Mouse (Mus musculus) forebrain, postnatal 0 days (tissue): ENCODE data around the gene March6. TPM values are rescaled to one million over a fixed set of nuclear protein-coding genes. Genes with fewer than 3 reads are reported as not detected.

ENCODE experiments used
- ATAC-seq: fragments of 200-750 bp; cut with Nextera tagmentation; 2 replicates; pipeline ENCODE4 v1.8.0; 2017; ENCODE audit warnings: mild to moderate bottlenecking, moderate library complexity
- DNase-seq: peaks from one replicate; pipeline ENCODE4 v3.0.0-alpha.2; 2015
- H3K27ac ChIP-seq: fragments of 300-500 bp; sonication (generic); 2 replicates; pipeline ENCODE4 v1.5.1; 2014; ENCODE audit warnings: low read depth, mild to moderate bottlenecking, antibody characterized with exemption, low read length, moderate library complexity, mixed read lengths
- H3K27me3 ChIP-seq: fragments of 300-500 bp; sonication (generic); 2 replicates; pipeline ENCODE4 v1.6.1; 2014; ENCODE audit warnings: mild to moderate bottlenecking, low read length, mixed read lengths; ENCODE audit not compliant: insufficient read depth
- H3K36me3 ChIP-seq: fragments of 300-500 bp; sonication (generic); 2 replicates; pipeline ENCODE4 v1.6.1; 2014; ENCODE audit warnings: mild to moderate bottlenecking, moderate library complexity; ENCODE audit not compliant: insufficient read depth
- H3K4me1 ChIP-seq: fragments of 300-500 bp; sonication (generic); 2 replicates; pipeline ENCODE4 v1.6.1; 2014; ENCODE audit warnings: antibody characterized with exemption; ENCODE audit not compliant: insufficient read depth
- H3K4me2 ChIP-seq: fragments of 300-500 bp; sonication (generic); 2 replicates; pipeline ENCODE4 v1.6.1; 2014; ENCODE audit warnings: low read depth, mild to moderate bottlenecking, moderate library complexity
- H3K4me3 ChIP-seq: fragments of 300-500 bp; sonication (generic); 2 replicates; pipeline ENCODE4 v1.5.1; 2014; ENCODE audit warnings: low read depth, low read length, mixed read lengths
- H3K9ac ChIP-seq: fragments of 300-500 bp; sonication (generic); 2 replicates; pipeline ENCODE4 v1.6.1; 2014; ENCODE audit warnings: mild to moderate bottlenecking
- H3K9me3 ChIP-seq: fragments of 300-500 bp; sonication (generic); 2 replicates; pipeline ENCODE4 v1.6.1; 2016; ENCODE audit warnings: low read length
- CTCF ChIP-seq: sonication (generic); IDR thresholded peaks from 2 replicates; pipeline ENCODE4 v1.5.1; 2016; ENCODE audit warnings: antibody characterized with exemption, control low read depth, low read depth
- WGBS: fragments of 180-500 bp; shearing (Covaris S2); extraction: QIAGEN DNeasy Blood & Tissue Kit; methylation state at CpG from one replicate; pipeline ENCODE4 v1.1.7; 2014; 5-methylcytosine and 5-hydroxymethylcytosine counted together
- polyA plus RNA-seq: library from polyadenylated mRNA; unstranded; fragments of >200 nt; fragmentation: Nextera tagmentation; extraction: Ambion mirVana; gene quantifications from 2 replicates; pipeline ENCODE4 v1.2.1, GENCODE M21; 2015
- total RNA-seq: library from RNA; depleted of rRNA; stranded (reverse); fragments of >200 nt; gene quantifications from 2 replicates; pipeline ENCODE4 v1.2.3, GENCODE M21; 2014

Gene March6
- total and polyA plus RNA-seq, 2 experiments from 2014 or later, result 60.2 to 209 TPM

DNA sequence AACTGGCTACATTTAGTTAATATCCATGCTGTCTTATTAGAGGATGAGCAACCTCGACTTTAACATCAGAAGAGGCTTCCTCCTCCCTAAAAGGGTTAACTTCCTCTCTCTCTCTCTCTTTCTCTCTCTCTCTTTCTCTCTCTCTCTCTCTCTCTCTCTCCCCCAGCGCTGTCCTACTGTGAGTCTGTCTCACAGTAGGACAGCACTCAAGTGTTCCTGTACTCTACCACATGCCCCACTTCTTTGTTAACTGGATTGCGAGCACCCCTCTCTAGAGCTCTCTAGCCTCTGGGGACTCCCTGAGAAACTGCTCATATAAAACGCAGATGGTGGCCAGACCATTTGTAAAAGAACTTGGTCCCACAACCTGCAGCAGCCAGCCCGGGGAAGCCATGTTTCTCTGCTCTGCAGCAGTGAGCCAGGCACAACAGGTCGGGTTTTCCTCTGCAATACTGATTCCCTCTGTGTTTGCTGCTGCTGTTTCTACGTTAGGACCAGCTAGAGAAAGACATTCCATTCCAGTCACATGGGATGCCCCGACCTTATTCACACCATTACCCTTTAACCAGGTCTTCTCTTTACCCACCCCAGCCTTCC lies 4.5 kb upstream of the March6 start:
- Histone ChIP-seq H3K4me2 (no peak overlapping the region), H3K9ac (no peak overlapping the region), H3K4me3 (no peak overlapping the region), H3K36me3 (no peaks in the 10 kb centered on the region), H3K9me3 (no peaks in the 10 kb centered on the region), H3K27ac (no peak overlapping the region), H3K4me1 (0 out of 2 replicates have a peak, but pooled peaks cover 4% of the 10 kb centered on the region), H3K27me3 (no peaks in the 10 kb centered on the region)
- no peak for ATAC-seq
- 24% methylated on average over 8 of the region's 8 CpGs for WGBS
- DNase-seq, result no peak
- TF ChIP-seq CTCF, result no peak

- 83% methylated on average over 7 of the region's 7 CpGs for WGBS
- TF ChIP-seq CTCF, result no peak
- ATAC-seq (no peak), DNase-seq (no peak)
- Histone ChIP-seq H3K9ac (no peak overlapping the region), H3K27me3 (no peaks in the 10 kb centered on the region), H3K4me2 (no peak overlapping the region), H3K4me1 (peaks cover 6% of the 10 kb centered on the region; the same call in 1 of the 2 replicates), H3K9me3 (no peaks in the 10 kb centered on the region), H3K36me3 (no peaks in the 10 kb centered on the region), H3K27ac (no peak overlapping the region), H3K4me3 (no peak overlapping the region)
These were observed 3.8 kb upstream of the March6 start for GRCm38 (mm10) chr15:31534421-31535258.

GRCm38 (mm10) chr15:31533529-31533928 lies 2.7 kb upstream of the March6 start:
- 78% methylated on average over 2 of the region's 2 CpGs for WGBS
- Histone ChIP-seq H3K4me3 (no peak overlapping the region), H3K27ac (no peak overlapping the region), H3K27me3 (no peaks in the 10 kb centered on the region), H3K9ac (no peak overlapping the region), H3K4me1 (peaks cover 14% of the 10 kb centered on the region), H3K4me2 (no peak overlapping the region), H3K36me3 (no peaks in the 10 kb centered on the region), H3K9me3 (no peaks in the 10 kb centered on the region)
- TF ChIP-seq CTCF, result no peak
- no peak for ATAC-seq
- no peak for DNase-seq

- Histone ChIP-seq H3K36me3 (no peaks in the 10 kb centered on the region), H3K4me3 (no peak overlapping the region), H3K4me1 (peaks cover 14% of the 10 kb centered on the region), H3K9ac (no peak overlapping the region), H3K9me3 (no peaks in the 10 kb centered on the region), H3K27me3 (no peaks in the 10 kb centered on the region), H3K27ac (no peak overlapping the region), H3K4me2 (no peak overlapping the region)
- ATAC-seq (no peak), DNase-seq (no peak)
- TF ChIP-seq CTCF, result no peak
- 88% methylated on average over 2 of the region's 2 CpGs for WGBS
These were observed 1.6 kb upstream of the March6 start for GRCm38 (mm10) chr15:31532331-31533021.

- no peak for ATAC-seq
- Histone ChIP-seq H3K9me3 (no peaks in the 10 kb centered on the region), H3K27ac (peak overlapping the region; percentile 98), H3K27me3 (no peaks in the 10 kb centered on the region), H3K4me1 (peaks cover 14% of the 10 kb centered on the region), H3K4me2 (peak overlapping the region; percentile 62), H3K36me3 (no peaks in the 10 kb centered on the region), H3K9ac (peak overlapping the region; percentile 90), H3K4me3 (peak overlapping the region; percentile 98)
- 20% methylated on average over 16 of the region's 16 CpGs for WGBS
- DNase-seq, result no peak
- no peak for TF ChIP-seq CTCF
These were observed 835 bp upstream of the March6 start for GRCm38 (mm10) chr15:31531446-31532330.

DNA sequence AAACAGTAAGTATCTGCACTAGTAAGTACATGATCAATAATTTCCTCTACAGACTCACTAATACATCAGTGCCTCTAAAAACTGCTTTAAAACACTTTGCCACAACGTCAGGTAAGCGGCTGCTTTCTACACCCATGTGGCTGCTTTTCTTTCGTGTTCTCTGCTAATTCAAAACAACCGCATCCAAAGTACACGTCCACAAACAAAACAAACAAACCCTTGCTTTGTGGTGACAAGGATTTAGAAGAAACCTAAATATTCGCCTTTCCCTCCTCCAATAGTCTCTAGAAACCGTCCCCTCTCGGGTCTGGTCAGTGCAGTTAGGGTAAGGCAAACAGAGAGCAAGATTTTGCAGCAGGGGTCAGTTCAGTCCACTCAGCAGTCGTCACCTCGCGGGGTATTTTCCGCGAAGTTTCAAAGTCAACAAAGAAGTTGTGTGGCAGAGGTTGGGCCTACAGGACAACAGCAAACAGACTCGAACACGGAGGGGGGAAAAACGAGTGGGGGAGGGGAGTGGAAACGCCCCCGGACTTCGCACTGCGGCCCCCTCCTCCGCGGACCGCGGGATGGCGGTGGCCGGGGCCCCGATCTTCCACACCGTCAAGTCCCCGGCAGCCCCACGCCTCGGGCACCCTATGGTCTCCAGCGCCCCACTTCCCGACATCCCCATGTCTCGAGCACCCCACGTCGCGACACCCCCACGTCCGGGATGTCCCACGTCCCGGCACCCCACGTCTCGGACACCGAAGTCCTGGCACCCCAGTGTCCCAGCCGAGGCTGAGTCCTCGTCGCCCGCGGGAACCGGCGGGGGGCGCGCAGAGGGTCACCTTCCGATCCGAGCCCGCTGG lies 818 bp downstream of the March6 start:
- ATAC-seq (no peak; the same call in 1 of the 2 replicates), DNase-seq (peak; percentile 25)
- no peak for TF ChIP-seq CTCF
- Histone ChIP-seq H3K4me3 (peak overlapping the region; percentile 98), H3K27me3 (no peaks in the 10 kb centered on the region), H3K36me3 (no peaks in the 10 kb centered on the region), H3K9ac (peak overlapping the region; percentile 90), H3K4me1 (peaks cover 10% of the 10 kb centered on the region), H3K4me2 (peak overlapping the region; percentile 67), H3K27ac (peak overlapping the region; percentile 98), H3K9me3 (no peaks in the 10 kb centered on the region)
- WGBS, result 2% methylated on average over 56 of the region's 56 CpGs
